Mouse (Mus musculus) hindbrain, embryonic 13.5 days (tissue): Measurements from ENCODE around the gene Cela1. TPM values are rescaled to one million over a fixed set of nuclear protein-coding genes. Genes with fewer than 3 reads are reported as not detected.

Source experiments
- ATAC-seq: fragments of 200-750 bp; cut with Nextera tagmentation; 2 replicates; pipeline ENCODE4 v1.8.0; 2017; ENCODE audit warnings: moderate TSS enrichment; ENCODE audit not compliant: low FRiP score
- H3K27ac ChIP-seq: fragments of 300-500 bp; sonication (generic); 2 replicates; pipeline ENCODE4 v1.5.1; 2015; ENCODE audit warnings: inconsistent platforms, mild to moderate bottlenecking, moderate library complexity
- H3K27me3 ChIP-seq: fragments of 300-500 bp; sonication (generic); 2 replicates; pipeline ENCODE4 v1.6.1; 2015; ENCODE audit warnings: mild to moderate bottlenecking, inconsistent platforms
- H3K36me3 ChIP-seq: fragments of 300-500 bp; sonication (generic); 2 replicates; pipeline ENCODE4 v1.6.1; 2015; ENCODE audit warnings: mild to moderate bottlenecking, inconsistent platforms
- H3K4me1 ChIP-seq: fragments of 300-500 bp; sonication (generic); replicated peaks from 2 replicates; pipeline ENCODE4 v1.6.1; 2015; ENCODE audit warnings: inconsistent platforms
- H3K4me2 ChIP-seq: fragments of 300-500 bp; sonication (generic); 2 replicates; pipeline ENCODE4 v1.6.1; 2015; ENCODE audit warnings: inconsistent platforms, mild to moderate bottlenecking, moderate library complexity
- H3K4me3 ChIP-seq: fragments of 300-500 bp; sonication (generic); 2 replicates; pipeline ENCODE4 v1.5.1; 2015; ENCODE audit warnings: mild to moderate bottlenecking, inconsistent platforms
- H3K9ac ChIP-seq: fragments of 300-500 bp; sonication (generic); 2 replicates; pipeline ENCODE4 v1.6.1; 2015; ENCODE audit warnings: mild to moderate bottlenecking, inconsistent platforms
- H3K9me3 ChIP-seq: fragments of 300-500 bp; sonication (generic); 2 replicates; pipeline ENCODE4 v1.6.1; 2016; ENCODE audit warnings: inconsistent platforms
- WGBS: fragments of 180-500 bp; shearing (Covaris S2); methylation state at CpG from one replicate; pipeline ENCODE4 v1.1.7; 2015; 5-methylcytosine and 5-hydroxymethylcytosine counted together
- polyA plus RNA-seq: library from polyadenylated mRNA; unstranded; fragments of >200 nt; fragmentation: Nextera tagmentation; extraction: Ambion mirVana; gene quantifications from 2 replicates; pipeline ENCODE4 v1.2.1, GENCODE M21; 2015

The Cela1 gene
- polyA plus RNA-seq, 1 experiment from 2014 or later: 1.4 TPM

DNA sequence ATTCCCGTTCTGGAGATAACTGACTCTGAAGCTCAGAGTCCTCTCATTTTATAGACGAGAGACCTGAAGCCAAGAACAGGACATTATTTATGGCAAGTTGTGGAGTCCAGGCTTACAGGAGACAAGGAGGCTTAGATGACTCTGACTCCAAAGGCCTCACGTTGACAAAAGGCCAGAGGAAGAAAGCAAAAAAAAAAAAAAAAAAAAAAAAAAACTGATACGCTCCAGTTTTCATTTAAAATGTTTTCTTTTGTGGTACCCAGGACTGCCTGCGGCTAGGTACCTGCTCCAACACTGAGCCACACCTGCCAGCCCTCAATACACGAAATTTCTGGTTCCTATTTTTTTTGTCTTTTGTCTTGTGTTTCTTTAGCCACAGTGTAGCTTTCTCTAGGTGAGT is 20.3 kb downstream of the Cela1 start:
- Histone ChIP-seq H3K4me2 (no peak overlapping the region), H3K4me1 (peaks cover 10% of the 10 kb centered on the region), H3K9me3 (no peaks in the 10 kb centered on the region), H3K4me3 (no peak overlapping the region), H3K9ac (no peak overlapping the region), H3K27me3 (peaks cover 9% of the 10 kb centered on the region; the same call in 1 of the 2 replicates), H3K36me3 (no peaks in the 10 kb centered on the region), H3K27ac (no peak overlapping the region)
- 62% methylated on average over 6 of the region's 6 CpGs for WGBS
- ATAC-seq: no peak

DNA sequence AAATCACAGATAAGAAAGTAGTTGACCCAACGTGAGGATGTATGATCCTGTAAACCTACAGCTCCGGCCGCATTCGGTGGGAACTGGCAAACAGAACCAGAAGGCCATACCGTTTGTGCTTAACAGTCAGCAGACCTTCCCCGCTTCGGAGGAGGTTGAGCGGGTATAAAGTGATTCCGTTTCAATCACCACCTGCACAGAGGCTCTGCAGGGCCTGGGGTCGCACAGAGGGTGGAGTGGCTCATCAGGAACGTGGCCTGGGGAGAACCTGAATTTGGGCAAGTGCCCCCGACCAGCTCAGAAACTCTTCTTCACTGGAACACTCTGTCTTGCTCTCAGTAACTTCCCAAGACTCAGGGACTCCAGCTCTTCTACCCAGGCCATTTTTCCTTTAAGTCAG is 20.9 kb downstream of the Cela1 start:
- H3K4me1 ChIP-seq: peaks cover 10% of the 10 kb centered on the region
- H3K4me3 ChIP-seq: no peak overlapping the region
- WGBS: 33% methylated on average over 12 of the region's 12 CpGs
- peaks cover 9% of the 10 kb centered on the region; the same call in 1 of the 2 replicates for H3K27me3 ChIP-seq
- H3K27ac ChIP-seq: no peak overlapping the region
- no peak overlapping the region; the same call in 1 of the 2 replicates for H3K9ac ChIP-seq
- ATAC-seq: no peak
- H3K4me2 ChIP-seq: no peak overlapping the region
- no peaks in the 10 kb centered on the region for H3K36me3 ChIP-seq
- no peaks in the 10 kb centered on the region for H3K9me3 ChIP-seq

DNA sequence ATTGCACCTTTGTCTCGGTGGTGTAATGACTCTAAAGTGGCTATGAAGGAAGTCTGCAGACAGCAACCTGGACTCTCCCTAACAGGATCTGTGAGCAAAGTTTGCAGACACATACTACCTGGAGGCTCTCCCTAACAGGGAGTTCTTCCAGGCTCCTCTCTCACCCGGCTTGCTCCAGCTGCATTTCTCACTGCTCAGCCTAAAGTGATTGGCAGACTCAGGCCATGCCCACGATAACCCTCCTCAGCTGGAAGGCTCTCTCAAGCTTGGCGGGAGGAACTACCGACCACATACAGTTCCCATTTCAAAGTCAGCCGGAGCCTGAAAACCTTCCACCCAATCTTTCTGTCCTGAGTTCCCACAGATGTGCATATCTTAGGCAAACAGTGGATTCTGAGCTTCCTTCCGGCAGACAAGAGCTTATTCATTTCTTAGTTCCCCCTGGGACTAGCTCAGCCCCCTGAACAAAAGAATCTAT is 21.5 kb downstream of the Cela1 start:
- Histone ChIP-seq H3K4me1 (peaks cover 10% of the 10 kb centered on the region), H3K9ac (no peak overlapping the region), H3K27ac (no peak overlapping the region), H3K36me3 (no peaks in the 10 kb centered on the region), H3K4me2 (peak overlapping the region; percentile 22; the same call in 1 of the 2 replicates), H3K9me3 (no peaks in the 10 kb centered on the region), H3K4me3 (no peak overlapping the region), H3K27me3 (peaks cover 9% of the 10 kb centered on the region; the same call in 1 of the 2 replicates)
- ATAC-seq: no peak
- 8% methylated on average over 7 of the region's 7 CpGs for WGBS

DNA sequence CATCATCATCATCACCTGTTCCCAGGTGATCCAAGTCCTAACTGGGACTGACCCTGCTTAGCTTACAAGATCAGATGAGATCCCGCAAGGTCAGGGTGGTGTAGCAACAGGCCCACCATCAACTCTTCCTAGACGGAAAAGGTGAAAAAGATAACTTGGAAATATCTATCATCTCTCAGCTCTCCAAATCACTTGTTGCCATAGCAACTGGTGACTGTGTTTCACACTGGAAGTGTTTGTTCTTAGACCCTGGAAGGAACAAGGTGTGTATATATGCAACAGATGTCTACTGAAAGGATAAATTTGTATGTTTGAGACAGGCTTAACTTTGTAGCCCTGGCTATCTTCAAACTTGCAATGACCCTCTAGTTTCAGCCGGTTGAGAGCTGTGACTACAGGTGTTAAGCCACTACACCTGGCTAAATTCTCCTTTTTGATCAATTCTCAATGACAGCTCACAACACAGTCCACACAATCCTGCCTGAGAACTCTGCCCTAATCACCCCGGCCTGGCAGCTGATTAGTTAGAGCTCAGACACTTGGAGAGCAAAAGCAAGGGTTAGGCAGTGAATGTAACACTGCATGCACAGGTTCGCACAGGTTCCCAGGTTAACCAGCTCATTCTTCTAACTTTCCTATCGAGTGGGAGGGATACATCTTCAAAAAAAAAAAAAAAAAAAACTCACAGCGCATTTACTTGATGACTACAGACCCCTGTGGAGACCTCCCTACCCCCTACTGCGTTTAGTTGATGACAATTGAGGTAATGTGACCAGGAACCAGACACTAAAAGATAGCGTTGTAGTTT is 22.1 kb downstream of the Cela1 start:
- WGBS: 38% methylated on average over 9 of the region's 9 CpGs
- ATAC-seq: no peak

DNA sequence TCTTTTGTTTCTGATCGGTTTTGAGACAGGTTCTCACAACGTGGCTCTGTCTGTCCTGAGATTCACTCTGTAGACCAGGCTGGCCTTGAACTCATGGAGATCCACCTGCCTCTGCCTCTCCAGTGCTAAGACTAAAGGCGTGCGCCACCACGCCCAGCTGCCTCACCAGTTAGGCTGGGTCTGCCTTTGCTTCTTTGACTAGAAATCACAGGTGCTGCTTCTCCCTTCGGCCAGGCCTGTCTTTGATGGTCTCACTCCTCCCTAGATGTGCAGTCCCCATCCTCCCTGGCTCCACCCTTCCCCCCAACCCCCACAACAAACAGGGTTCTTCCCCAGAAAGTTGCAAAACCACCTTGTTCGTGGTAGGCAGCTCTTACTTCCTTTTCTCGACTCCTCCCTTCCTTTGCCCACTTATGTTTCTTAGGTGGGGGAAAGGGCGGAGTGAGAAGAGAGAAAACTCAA is 22.9 kb downstream of the Cela1 start:
- 85% methylated on average over 9 of the region's 9 CpGs for WGBS
- H3K4me2 ChIP-seq: no peak overlapping the region
- no peak overlapping the region for H3K27ac ChIP-seq
- H3K4me3 ChIP-seq: no peak overlapping the region
- H3K27me3 ChIP-seq: peaks cover 9% of the 10 kb centered on the region; the same call in 1 of the 2 replicates
- ATAC-seq: no peak
- no peaks in the 10 kb centered on the region for H3K36me3 ChIP-seq
- H3K4me1 ChIP-seq: peaks cover 10% of the 10 kb centered on the region
- H3K9me3 ChIP-seq: no peaks in the 10 kb centered on the region
- H3K9ac ChIP-seq: no peak overlapping the region

More for the DNA sequence above, 22.1 kb downstream of the Cela1 start:
- Histone ChIP-seq H3K4me3 (no peak overlapping the region), H3K9ac (no peak overlapping the region), H3K9me3 (no peaks in the 10 kb centered on the region), H3K27me3 (peaks cover 9% of the 10 kb centered on the region; the same call in 1 of the 2 replicates), H3K4me2 (no peak overlapping the region), H3K27ac (no peak overlapping the region), H3K4me1 (peaks cover 10% of the 10 kb centered on the region), H3K36me3 (no peaks in the 10 kb centered on the region)

DNA sequence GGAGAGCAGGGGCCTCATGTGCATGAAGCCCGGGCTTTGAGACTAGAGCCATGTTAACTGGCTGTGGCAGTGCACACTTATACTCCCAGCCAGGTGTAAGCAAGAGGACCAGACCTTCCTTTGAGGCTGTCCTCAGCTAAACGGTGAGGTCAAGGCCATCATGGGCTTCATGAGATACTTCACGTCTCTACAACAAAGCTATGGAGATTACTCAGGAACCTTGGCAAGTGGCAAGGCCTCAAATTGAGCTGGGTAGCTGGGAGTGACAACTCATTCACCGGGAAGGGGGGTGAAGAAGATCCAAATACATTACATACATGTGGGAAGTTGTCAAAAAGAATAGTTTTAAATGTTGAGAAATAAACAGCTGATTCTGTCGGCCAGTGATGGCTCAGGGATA is 26.9 kb downstream of the Cela1 start:
- 0 out of 2 replicates have a peak, but pooled peaks cover 5% of the 10 kb centered on the region for H3K4me1 ChIP-seq
- H3K27ac ChIP-seq: no peak overlapping the region
- no peaks in the 10 kb centered on the region for H3K9me3 ChIP-seq
- ATAC-seq: no peak
- H3K27me3 ChIP-seq: no peaks in the 10 kb centered on the region
- H3K36me3 ChIP-seq: no peaks in the 10 kb centered on the region
- no peak overlapping the region for H3K4me2 ChIP-seq
- 92% methylated on average over 5 of the region's 5 CpGs for WGBS
- H3K4me3 ChIP-seq: no peak overlapping the region
- H3K9ac ChIP-seq: no peak overlapping the region

DNA sequence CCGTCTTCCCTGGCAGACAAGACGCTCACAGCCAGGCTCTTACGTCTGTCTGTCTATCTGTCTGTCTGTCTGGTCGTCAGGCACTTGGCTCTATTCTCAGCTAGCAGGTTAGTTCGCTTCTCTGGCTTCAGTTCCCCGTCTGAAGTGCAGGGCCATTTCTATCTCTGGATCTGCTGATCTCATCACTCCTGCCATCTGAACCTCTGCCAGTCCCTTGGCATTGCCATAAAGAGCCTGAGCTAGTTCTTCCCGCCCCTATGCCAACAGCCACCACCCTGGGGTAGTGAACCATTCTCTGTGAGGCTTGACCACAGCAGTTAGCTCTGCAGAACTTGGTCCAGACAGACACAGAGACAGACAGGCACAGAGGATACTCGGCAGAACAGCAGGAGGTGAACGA is 27.4 kb downstream of the Cela1 start:
- no peak overlapping the region for H3K9ac ChIP-seq
- H3K9me3 ChIP-seq: no peaks in the 10 kb centered on the region
- H3K4me2 ChIP-seq: no peak overlapping the region
- H3K4me1 ChIP-seq: 0 out of 2 replicates have a peak, but pooled peaks cover under 1% of the 10 kb centered on the region
- WGBS: 83% methylated on average over 9 of the region's 9 CpGs
- no peaks in the 10 kb centered on the region for H3K36me3 ChIP-seq
- no peak overlapping the region for H3K4me3 ChIP-seq
- H3K27ac ChIP-seq: no peak overlapping the region
- H3K27me3 ChIP-seq: no peaks in the 10 kb centered on the region
- ATAC-seq: no peak

DNA sequence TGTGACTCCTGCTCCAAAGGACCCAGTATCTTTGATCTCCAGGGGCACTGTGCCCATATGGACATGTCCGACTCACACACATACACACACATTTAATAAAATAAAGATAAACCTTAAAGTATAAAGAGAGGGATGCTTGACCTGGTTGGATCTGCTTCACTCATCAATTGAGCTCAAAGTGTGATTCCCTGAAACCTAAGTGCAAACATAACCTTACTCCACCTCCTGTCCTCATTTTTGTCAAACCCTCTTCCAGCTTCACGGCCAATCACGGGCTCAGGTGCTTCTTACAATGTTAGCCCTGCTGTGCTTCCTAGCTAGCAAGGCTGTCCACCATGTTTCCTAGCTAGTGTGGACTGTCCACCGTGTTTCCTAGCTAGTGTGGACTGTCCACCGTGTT is 32.5 kb downstream of the Cela1 start:
- Histone ChIP-seq H3K4me1 (no peaks in the 10 kb centered on the region), H3K27me3 (no peaks in the 10 kb centered on the region), H3K9me3 (no peaks in the 10 kb centered on the region), H3K4me3 (no peak overlapping the region), H3K36me3 (no peaks in the 10 kb centered on the region), H3K27ac (no peak overlapping the region), H3K4me2 (no peak overlapping the region), H3K9ac (no peak overlapping the region)
- WGBS: 86% methylated on average over 5 of the region's 5 CpGs
- no peak for ATAC-seq

DNA sequence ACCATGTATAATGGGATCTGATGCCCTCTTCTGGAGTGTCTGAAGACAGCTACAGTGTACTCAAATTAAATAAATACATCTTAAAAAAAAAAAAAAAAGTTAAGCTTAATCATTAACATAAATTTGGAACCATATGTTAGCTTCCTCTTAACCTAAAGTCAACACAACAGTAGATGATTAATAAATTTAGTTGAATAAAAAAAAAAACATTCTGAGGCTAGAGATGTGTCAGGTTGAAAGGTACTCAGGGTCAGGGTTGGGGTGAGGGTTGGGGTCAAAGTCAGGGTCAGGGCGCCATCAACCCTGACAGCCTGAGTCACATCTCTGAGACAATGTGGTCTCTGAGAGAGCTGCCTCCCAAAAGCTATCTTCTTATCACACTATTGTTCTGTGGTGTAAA is 33.5 kb downstream of the Cela1 start:
- Histone ChIP-seq H3K27ac (no peak overlapping the region), H3K27me3 (no peaks in the 10 kb centered on the region), H3K4me3 (no peak overlapping the region), H3K9me3 (no peaks in the 10 kb centered on the region), H3K36me3 (no peaks in the 10 kb centered on the region), H3K4me1 (no peaks in the 10 kb centered on the region), H3K9ac (no peak overlapping the region), H3K4me2 (no peak overlapping the region)
- ATAC-seq: no peak
- 86% methylated on average over 1 of the region's 1 CpGs for WGBS

DNA sequence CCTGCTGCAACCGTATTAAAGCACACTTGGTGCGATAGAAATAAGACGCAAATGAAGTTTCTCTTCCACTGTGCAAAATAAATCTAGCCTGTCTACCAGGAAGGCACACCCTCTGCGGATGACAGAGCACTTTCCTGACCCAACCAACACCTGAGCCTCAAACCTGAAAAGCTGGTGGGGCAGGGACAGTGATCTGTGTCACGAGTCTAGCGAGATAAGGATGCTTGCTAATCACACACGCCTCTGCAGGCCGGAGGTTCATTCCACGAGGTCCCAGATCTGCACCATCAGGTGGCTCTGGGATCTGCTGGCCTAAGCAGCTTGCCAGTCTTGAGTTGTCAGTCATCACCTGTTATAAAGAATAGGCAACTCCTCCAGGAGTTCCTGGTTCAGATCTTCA is 36.1 kb downstream of the Cela1 start:
- Histone ChIP-seq H3K4me1 (no peaks in the 10 kb centered on the region), H3K9ac (no peak overlapping the region), H3K27ac (no peak overlapping the region), H3K36me3 (no peaks in the 10 kb centered on the region), H3K4me2 (no peak overlapping the region), H3K9me3 (no peaks in the 10 kb centered on the region), H3K27me3 (no peaks in the 10 kb centered on the region), H3K4me3 (no peak overlapping the region)
- 92% methylated on average over 9 of the region's 9 CpGs for WGBS
- ATAC-seq: no peak

DNA sequence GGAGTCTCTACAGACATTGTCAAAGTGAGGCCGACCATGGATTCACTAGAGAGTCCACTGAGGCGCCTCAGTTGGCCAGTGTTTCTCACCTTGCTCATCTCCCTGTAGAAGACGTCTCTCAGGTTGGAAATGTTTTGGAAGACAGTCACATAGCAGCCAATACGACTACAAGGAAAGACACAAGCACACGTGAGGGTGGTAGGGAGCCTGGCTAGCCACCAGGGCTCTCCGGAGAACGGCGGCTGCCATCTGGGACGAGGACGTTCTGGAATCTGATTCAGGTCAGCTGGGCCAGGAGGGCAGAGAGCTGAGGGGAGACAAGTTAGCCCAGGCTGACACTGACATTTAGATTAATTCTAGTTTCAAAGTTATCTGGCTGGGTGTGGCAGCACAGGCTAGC is 37.6 kb downstream of the Cela1 start:
- no peak overlapping the region for H3K4me3 ChIP-seq
- no peaks in the 10 kb centered on the region for H3K27me3 ChIP-seq
- no peak for ATAC-seq
- H3K27ac ChIP-seq: no peak overlapping the region
- 87% methylated on average over 10 of the region's 10 CpGs for WGBS
- H3K9me3 ChIP-seq: no peaks in the 10 kb centered on the region
- H3K36me3 ChIP-seq: no peaks in the 10 kb centered on the region
- H3K9ac ChIP-seq: no peak overlapping the region
- H3K4me2 ChIP-seq: no peak overlapping the region
- no peaks in the 10 kb centered on the region for H3K4me1 ChIP-seq

DNA sequence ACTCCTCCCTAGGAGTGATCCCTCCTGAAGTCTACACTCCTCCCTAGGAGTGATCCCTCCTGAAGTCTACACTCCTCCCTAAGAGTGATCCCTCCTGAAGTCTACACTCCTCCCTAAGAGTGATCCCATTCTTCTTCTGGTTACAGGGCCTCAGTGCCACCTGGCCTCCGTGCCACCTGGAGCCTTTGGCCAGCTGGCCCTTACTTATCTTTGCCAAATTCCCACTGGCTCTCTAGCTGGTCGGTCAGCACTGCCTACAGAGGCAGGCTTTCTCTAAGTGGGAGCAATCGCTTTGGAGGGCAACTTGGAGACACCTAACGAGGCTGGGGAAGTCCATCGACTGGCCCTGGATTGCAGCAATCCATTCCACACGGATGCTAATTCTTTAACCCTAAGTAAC is 41.6 kb downstream of the Cela1 start:
- Histone ChIP-seq H3K4me1 (no peaks in the 10 kb centered on the region), H3K36me3 (no peaks in the 10 kb centered on the region), H3K4me3 (no peak overlapping the region), H3K27ac (no peak overlapping the region), H3K27me3 (no peaks in the 10 kb centered on the region), H3K9me3 (no peaks in the 10 kb centered on the region), H3K4me2 (no peak overlapping the region), H3K9ac (no peak overlapping the region)
- ATAC-seq: no peak
- 81% methylated on average over 6 of the region's 6 CpGs for WGBS

DNA sequence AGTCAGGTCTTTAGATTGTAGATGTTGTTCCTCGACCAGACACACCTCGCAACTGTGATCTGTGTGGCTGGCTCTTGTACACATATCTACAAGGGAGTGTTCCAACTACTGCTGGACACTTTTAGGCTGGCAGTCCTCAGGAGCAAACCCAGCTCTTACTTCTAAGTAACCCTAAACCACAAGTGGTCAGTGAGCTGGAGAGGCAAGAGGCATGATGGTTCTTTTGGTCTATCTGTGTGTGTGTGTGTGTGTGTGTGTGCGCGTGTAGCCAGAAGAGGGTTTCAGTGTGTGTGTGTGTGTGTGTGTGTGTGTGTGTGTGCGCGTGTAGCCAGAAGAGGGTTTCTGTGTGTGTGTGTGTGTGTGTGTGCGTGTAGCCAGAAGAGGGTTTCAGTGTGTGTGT is 45.3 kb downstream of the Cela1 start:
- H3K27ac ChIP-seq: no peak overlapping the region
- no peak overlapping the region for H3K4me2 ChIP-seq
- H3K4me1 ChIP-seq: no peaks in the 10 kb centered on the region
- H3K4me3 ChIP-seq: no peak overlapping the region
- H3K9me3 ChIP-seq: no peaks in the 10 kb centered on the region
- WGBS: 89% methylated on average over 7 of the region's 7 CpGs
- H3K36me3 ChIP-seq: no peaks in the 10 kb centered on the region
- H3K27me3 ChIP-seq: peaks cover 23% of the 10 kb centered on the region
- H3K9ac ChIP-seq: no peak overlapping the region
- ATAC-seq: no peak
